Mouse (Mus musculus) heart, embryonic 10.5 days (tissue): ENCODE measurements around the gene Gm20388. TPM values are rescaled to one million over a fixed set of nuclear protein-coding genes. Genes with fewer than 3 reads are reported as not detected.

Source experiments
- DNase-seq: peaks from one replicate; pipeline ENCODE4 v3.0.0-alpha.2; 2017; ENCODE audit warnings: low spot score
- H3K27ac ChIP-seq: fragments of 300-500 bp; sonication (generic); 2 replicates; pipeline ENCODE4 v1.5.1; 2016; ENCODE audit warnings: mild to moderate bottlenecking
- H3K27me3 ChIP-seq: fragments of 300-500 bp; sonication (generic); 2 replicates; pipeline ENCODE4 v1.6.1; 2016; ENCODE audit warnings: mild to moderate bottlenecking; ENCODE audit not compliant: poor library complexity, insufficient read depth, severe bottlenecking
- H3K36me3 ChIP-seq: fragments of 300-500 bp; sonication (generic); 2 replicates; pipeline ENCODE4 v1.6.1; 2016; ENCODE audit warnings: mild to moderate bottlenecking, moderate library complexity
- H3K4me1 ChIP-seq: fragments of 300-500 bp; sonication (generic); 2 replicates; pipeline ENCODE4 v1.6.1; 2016; ENCODE audit warnings: mild to moderate bottlenecking
- H3K4me3 ChIP-seq: fragments of 300-500 bp; sonication (generic); 2 replicates; pipeline ENCODE4 v1.5.1; 2016; ENCODE audit warnings: mild to moderate bottlenecking, moderate library complexity
- H3K9me3 ChIP-seq: fragments of 300-500 bp; sonication (generic); 2 replicates; pipeline ENCODE4 v1.6.1; 2016; ENCODE audit warnings: mild to moderate bottlenecking, moderate library complexity
- WGBS: fragments of 180-500 bp; shearing (Covaris S2); methylation state at CpG from one replicate; pipeline ENCODE4 v1.1.7; 2016; 5-methylcytosine and 5-hydroxymethylcytosine counted together
- polyA plus RNA-seq: library from polyadenylated mRNA; unstranded; fragments of >200 nt; fragmentation: Nextera tagmentation; extraction: Ambion mirVana; gene quantifications from 2 replicates; pipeline ENCODE4 v1.2.1, GENCODE M21; 2016

Gm20388 gene
- polyA plus RNA-seq, 1 experiment from 2014 or later, result 4.5 TPM

- H3K4me1 ChIP-seq, result peaks cover 65% of the 10 kb centered on the region
- WGBS, result 77% methylated on average over 3 of the region's 3 CpGs
- no peak overlapping the region for H3K27ac ChIP-seq
Measured at GRCm38 (mm10) chr8:122954090-122954799, 3043.6 kb downstream of the Gm20388 start.

GRCm38 (mm10) chr8:122955195-122955594 is 3044.6 kb downstream of the Gm20388 start:
- no peak overlapping the region for H3K4me3 ChIP-seq
- H3K4me1 ChIP-seq, result peaks cover 62% of the 10 kb centered on the region
- no peaks in the 10 kb centered on the region for H3K36me3 ChIP-seq
- no peak for DNase-seq
- H3K9me3 ChIP-seq, result no peaks in the 10 kb centered on the region
- no peaks in the 10 kb centered on the region for H3K27me3 ChIP-seq
- H3K27ac ChIP-seq, result no peak overlapping the region

More at GRCm38 (mm10) chr8:122954090-122954799, 3043.6 kb downstream of the Gm20388 start:
- no peaks in the 10 kb centered on the region for H3K9me3 ChIP-seq
- H3K4me3 ChIP-seq, result no peak overlapping the region
- no peak for DNase-seq
- H3K36me3 ChIP-seq, result no peaks in the 10 kb centered on the region
- no peaks in the 10 kb centered on the region for H3K27me3 ChIP-seq

- 83% methylated on average over 3 of the region's 3 CpGs for WGBS
- no peaks in the 10 kb centered on the region for H3K36me3 ChIP-seq
- H3K27ac ChIP-seq, result no peak overlapping the region
- peaks cover 67% of the 10 kb centered on the region for H3K4me1 ChIP-seq
- DNase-seq, result no peak
- no peaks in the 10 kb centered on the region for H3K27me3 ChIP-seq
- H3K4me3 ChIP-seq, result no peak overlapping the region
- no peaks in the 10 kb centered on the region for H3K9me3 ChIP-seq
Measured at GRCm38 (mm10) chr8:122955997-122956396, 3045.4 kb downstream of the Gm20388 start.

- no peaks in the 10 kb centered on the region for H3K9me3 ChIP-seq
- H3K27me3 ChIP-seq, result no peaks in the 10 kb centered on the region
- H3K4me3 ChIP-seq, result no peak overlapping the region
- no peak overlapping the region for H3K27ac ChIP-seq
- peaks cover 58% of the 10 kb centered on the region for H3K4me1 ChIP-seq
- 0 out of 2 replicates have a peak, but pooled peaks cover 3% of the 10 kb centered on the region for H3K36me3 ChIP-seq
- DNase-seq, result no peak
- 83% methylated on average over 5 of the region's 5 CpGs for WGBS
Measured at GRCm38 (mm10) chr8:122960323-122960722, 3049.7 kb downstream of the Gm20388 start.

- WGBS, result 7% methylated on average over 1 of the region's 1 CpGs
- Histone ChIP-seq H3K27me3 (no peaks in the 10 kb centered on the region), H3K36me3 (0 out of 2 replicates have a peak, but pooled peaks cover 3% of the 10 kb centered on the region), H3K4me1 (peaks cover 53% of the 10 kb centered on the region), H3K27ac (no peak overlapping the region), H3K4me3 (no peak overlapping the region), H3K9me3 (no peaks in the 10 kb centered on the region)
- peak; percentile 81 for DNase-seq
Measured at GRCm38 (mm10) chr8:122960932-122961331, 3050.3 kb downstream of the Gm20388 start.

- Histone ChIP-seq H3K27ac (no peak overlapping the region), H3K4me1 (peaks cover 48% of the 10 kb centered on the region), H3K27me3 (no peaks in the 10 kb centered on the region), H3K4me3 (no peak overlapping the region), H3K9me3 (no peaks in the 10 kb centered on the region), H3K36me3 (0 out of 2 replicates have a peak, but pooled peaks cover 3% of the 10 kb centered on the region)
- WGBS, result 21% methylated on average over 2 of the region's 2 CpGs
- DNase-seq, result no peak
Measured at GRCm38 (mm10) chr8:122961458-122961857, 3050.8 kb downstream of the Gm20388 start.

GRCm38 (mm10) chr8:122962046-122962445 is 3051.4 kb downstream of the Gm20388 start:
- H3K27ac ChIP-seq, result no peak overlapping the region
- WGBS, result 60% methylated on average over 5 of the region's 5 CpGs
- peaks cover 42% of the 10 kb centered on the region for H3K4me1 ChIP-seq
- H3K27me3 ChIP-seq, result no peaks in the 10 kb centered on the region
- H3K36me3 ChIP-seq, result 0 out of 2 replicates have a peak, but pooled peaks cover 3% of the 10 kb centered on the region
- no peaks in the 10 kb centered on the region for H3K9me3 ChIP-seq
- DNase-seq, result no peak
- no peak overlapping the region for H3K4me3 ChIP-seq

- peaks cover 14% of the 10 kb centered on the region for H3K4me1 ChIP-seq
- peaks cover 18% of the 10 kb centered on the region for H3K36me3 ChIP-seq
- no peaks in the 10 kb centered on the region for H3K9me3 ChIP-seq
- H3K27me3 ChIP-seq, result no peaks in the 10 kb centered on the region
- WGBS, result 81% methylated on average over 3 of the region's 3 CpGs
- no peak overlapping the region for H3K4me3 ChIP-seq
- no peak overlapping the region for H3K27ac ChIP-seq
- DNase-seq, result no peak
Measured at GRCm38 (mm10) chr8:122966638-122967037, 3056.0 kb downstream of the Gm20388 start.

GRCm38 (mm10) chr8:122968145-122968544 is 3057.5 kb downstream of the Gm20388 start:
- WGBS, result 89% methylated on average over 3 of the region's 3 CpGs
- Histone ChIP-seq H3K9me3 (no peaks in the 10 kb centered on the region), H3K27me3 (no peaks in the 10 kb centered on the region), H3K27ac (no peak overlapping the region), H3K36me3 (peaks cover 20% of the 10 kb centered on the region), H3K4me1 (no peaks in the 10 kb centered on the region), H3K4me3 (no peak overlapping the region)
- no peak for DNase-seq

- H3K27ac ChIP-seq, result no peak overlapping the region
- H3K36me3 ChIP-seq, result peaks cover 27% of the 10 kb centered on the region
- no peak for DNase-seq
- H3K4me3 ChIP-seq, result no peak overlapping the region
- no peaks in the 10 kb centered on the region for H3K4me1 ChIP-seq
- no peaks in the 10 kb centered on the region for H3K27me3 ChIP-seq
- WGBS, result 91% methylated on average over 3 of the region's 3 CpGs
- no peaks in the 10 kb centered on the region for H3K9me3 ChIP-seq
Measured at GRCm38 (mm10) chr8:122969964-122970620, 3059.5 kb downstream of the Gm20388 start.

- 87% methylated on average over 4 of the region's 4 CpGs for WGBS
- peaks cover 12% of the 10 kb centered on the region; the same call in 1 of the 2 replicates for H3K36me3 ChIP-seq
- H3K4me1 ChIP-seq, result peaks cover 22% of the 10 kb centered on the region; the same call in 1 of the 2 replicates
- no peak overlapping the region for H3K4me3 ChIP-seq
- H3K9me3 ChIP-seq, result no peaks in the 10 kb centered on the region
- DNase-seq, result no peak
- no peaks in the 10 kb centered on the region for H3K27me3 ChIP-seq
- H3K27ac ChIP-seq, result no peak overlapping the region
Measured at GRCm38 (mm10) chr8:122976046-122976445, 3065.4 kb downstream of the Gm20388 start.

- Histone ChIP-seq H3K9me3 (no peaks in the 10 kb centered on the region), H3K4me1 (peaks cover 24% of the 10 kb centered on the region; the same call in 1 of the 2 replicates), H3K4me3 (no peak overlapping the region), H3K27ac (no peak overlapping the region), H3K36me3 (peaks cover 4% of the 10 kb centered on the region; the same call in 1 of the 2 replicates), H3K27me3 (no peaks in the 10 kb centered on the region)
- 90% methylated on average over 3 of the region's 3 CpGs for WGBS
- no peak for DNase-seq
Measured at GRCm38 (mm10) chr8:122979424-122979823, 3068.8 kb downstream of the Gm20388 start.

GRCm38 (mm10) chr8:122979865-122980509 is 3069.3 kb downstream of the Gm20388 start:
- H3K27me3 ChIP-seq, result no peaks in the 10 kb centered on the region
- no peak overlapping the region for H3K4me3 ChIP-seq
- H3K36me3 ChIP-seq, result no peaks in the 10 kb centered on the region
- H3K27ac ChIP-seq, result no peak overlapping the region
- peaks cover 29% of the 10 kb centered on the region for H3K4me1 ChIP-seq
- DNase-seq, result no peak
- no peaks in the 10 kb centered on the region for H3K9me3 ChIP-seq
- 77% methylated on average over 10 of the region's 10 CpGs for WGBS
